Mouse (Mus musculus) stomach, embryonic 16.5 days (tissue): ENCODE data around the gene Nelfb. TPM values are rescaled to one million over a fixed set of nuclear protein-coding genes. Genes with fewer than 3 reads are reported as not detected.
"Not testable (repeated sequence)": the region's sequence is repeated elsewhere in the genome, so short reads cannot be mapped to it uniquely, and the experiment has no call there.

Source experiments
- ATAC-seq: fragments of 200-750 bp; cut with Nextera tagmentation; 2 replicates; pipeline ENCODE4 v1.8.0; 2017; ENCODE audit warnings: moderate number of reproducible peaks, moderate TSS enrichment; ENCODE audit not compliant: insufficient read depth, low FRiP score
- H3K27ac ChIP-seq: fragments of 300-500 bp; sonication (generic); 2 replicates; pipeline ENCODE4 v1.5.1; 2014; ENCODE audit warnings: low read length
- H3K27me3 ChIP-seq: fragments of 300-500 bp; sonication (generic); 2 replicates; pipeline ENCODE4 v1.6.1; 2014; ENCODE audit warnings: low read length, control low read depth, mixed read lengths; ENCODE audit not compliant: control insufficient read depth, insufficient read depth
- H3K36me3 ChIP-seq: fragments of 300-500 bp; sonication (generic); 2 replicates; pipeline ENCODE4 v1.6.1; 2014; ENCODE audit warnings: low read length; ENCODE audit not compliant: control insufficient read depth, insufficient read depth
- H3K4me1 ChIP-seq: fragments of 300-500 bp; sonication (generic); 2 replicates; pipeline ENCODE4 v1.6.1; 2014; ENCODE audit warnings: low read length, control low read depth, mixed read lengths; ENCODE audit not compliant: control insufficient read depth, insufficient read depth
- H3K4me2 ChIP-seq: fragments of 300-500 bp; sonication (generic); 2 replicates; pipeline ENCODE4 v1.6.1; 2014; ENCODE audit warnings: low read depth, low read length, mixed read lengths
- H3K4me3 ChIP-seq: fragments of 300-500 bp; sonication (generic); replicated peaks from 2 replicates; pipeline ENCODE4 v1.5.1; 2014; ENCODE audit warnings: mild to moderate bottlenecking, low read length
- H3K9ac ChIP-seq: fragments of 300-500 bp; sonication (generic); 2 replicates; pipeline ENCODE4 v1.6.1; 2014; ENCODE audit warnings: low read length
- H3K9me3 ChIP-seq: fragments of 300-500 bp; sonication (generic); replicated peaks from 2 replicates; pipeline ENCODE4 v1.6.1; 2016; ENCODE audit warnings: low read length, control low read depth; ENCODE audit not compliant: control insufficient read depth
- WGBS: fragments of 180-500 bp; shearing (Covaris S2); extraction: QIAGEN DNeasy Blood & Tissue Kit; methylation state at CpG from one replicate; pipeline ENCODE4 v1.1.7; 2014; 5-methylcytosine and 5-hydroxymethylcytosine counted together
- polyA plus RNA-seq: library from polyadenylated mRNA; unstranded; fragments of >200 nt; fragmentation: Nextera tagmentation; extraction: Ambion mirVana; gene quantifications from 2 replicates; pipeline ENCODE4 v1.2.1, GENCODE M21; 2015

Gene Nelfb
- 102 and 109 TPM in 2 replicates for polyA plus RNA-seq

DNA sequence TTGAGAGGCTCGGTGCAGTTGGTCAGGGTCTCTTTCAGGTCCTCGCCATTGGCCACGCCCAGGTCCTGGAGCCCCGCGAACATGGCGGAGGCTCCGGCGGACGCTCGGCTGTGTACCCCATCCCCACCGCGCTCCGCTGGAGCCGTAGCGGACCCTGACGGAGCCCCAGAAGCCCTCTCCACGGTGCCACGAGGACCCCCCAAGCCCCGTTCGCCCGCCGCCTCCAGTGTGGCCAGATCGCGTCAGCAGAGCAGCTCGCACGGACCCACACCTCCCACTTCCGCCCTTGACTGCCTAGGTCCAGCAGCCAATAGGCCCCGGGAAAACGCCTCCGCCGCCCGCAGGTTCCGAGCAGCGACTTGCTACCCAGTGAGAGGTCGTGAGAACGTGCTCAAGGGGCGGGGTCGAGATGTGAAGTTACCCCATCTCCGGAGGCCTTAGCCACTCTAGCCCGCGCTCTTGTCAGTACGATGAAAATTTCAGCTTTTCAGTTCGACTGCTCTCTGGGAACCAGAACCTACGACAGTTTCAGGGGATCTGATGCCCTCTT lies at the start of gene Nelfb:
Gene Nelfb (minus strand): TSS at position 369 of the 550 bp plus-strand sequence.
- H3K27me3 ChIP-seq: no peaks in the 10 kb centered on the region
- peak within 1 kb of the TSS; percentile 89 for H3K4me2 ChIP-seq
- 0 out of 2 replicates have a peak, but pooled peaks cover 4% of the 10 kb centered on the region for H3K36me3 ChIP-seq
- H3K4me3 ChIP-seq: peak within 1 kb of the TSS; percentile 92
- peak; percentile 91 for ATAC-seq
- H3K27ac ChIP-seq: peak within 1 kb of the TSS; percentile 81
- H3K9me3 ChIP-seq: no peaks in the 10 kb centered on the region
- peak within 1 kb of the TSS; percentile 97 for H3K9ac ChIP-seq
- peaks cover 17% of the 10 kb centered on the region for H3K4me1 ChIP-seq
- WGBS: under 1% methylated on average over 44 of the region's 44 CpGs

DNA sequence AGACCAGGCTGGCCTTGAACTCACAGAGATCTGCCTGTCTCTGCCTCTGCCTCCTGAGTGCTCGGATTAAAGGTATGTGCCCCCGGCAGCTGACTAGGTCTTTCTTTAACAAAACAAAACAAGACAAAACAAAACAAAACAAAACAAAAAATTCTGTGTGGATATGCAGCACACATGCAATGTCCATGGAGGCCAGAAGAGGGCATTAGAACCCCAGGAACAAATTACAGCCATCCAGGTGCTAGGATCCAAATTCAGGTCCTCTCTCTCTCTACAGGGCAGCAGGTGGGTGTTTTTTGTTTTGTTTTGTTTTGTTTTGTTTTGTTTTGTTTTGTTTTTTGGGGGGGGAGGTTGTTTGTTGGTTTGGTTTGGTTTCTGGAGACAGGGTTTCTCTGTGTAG lies 47.6 kb upstream of the Nelfb start:
- Histone ChIP-seq H3K4me2 (no peak overlapping the region), H3K9me3 (no peaks in the 10 kb centered on the region), H3K27me3 (peaks cover 2% of the 10 kb centered on the region; the same call in 1 of the 2 replicates), H3K9ac (no peak overlapping the region), H3K4me3 (no peak overlapping the region), H3K36me3 (no peaks in the 10 kb centered on the region), H3K4me1 (peaks cover 21% of the 10 kb centered on the region), H3K27ac (no peak overlapping the region)
- 58% methylated on average over 2 of the region's 2 CpGs for WGBS
- ATAC-seq: no peak

- not testable (repeated sequence) for H3K27ac ChIP-seq, ATAC-seq, H3K4me2 ChIP-seq, H3K4me3 ChIP-seq, H3K9ac ChIP-seq, H3K27me3 ChIP-seq, H3K36me3 ChIP-seq, H3K9me3 ChIP-seq
- 89% methylated on average over 5 of the region's 5 CpGs for WGBS
- H3K4me1 ChIP-seq: peaks cover 14% of the 10 kb centered on the region
These were observed 46.0 kb upstream of the Nelfb start for GRCm38 (mm10) chr2:25257250-25257649.

GRCm38 (mm10) chr2:25256443-25257109 lies 45.3 kb upstream of the Nelfb start:
- not testable (repeated sequence) for H3K36me3 ChIP-seq, ATAC-seq, H3K27ac ChIP-seq, H3K27me3 ChIP-seq, H3K9me3 ChIP-seq
- peak overlapping the region; percentile 85 for H3K4me3 ChIP-seq
- peak overlapping the region; percentile 81 for H3K4me2 ChIP-seq
- H3K4me1 ChIP-seq: peaks cover 14% of the 10 kb centered on the region
- 56% methylated on average over 12 of the region's 12 CpGs for WGBS
- H3K9ac ChIP-seq: peak overlapping the region; percentile 84; the same call in 1 of the 2 replicates

- Histone ChIP-seq H3K4me1 (peaks cover 14% of the 10 kb centered on the region), H3K27ac (peak within 1 kb of the TSS; percentile 48), H3K4me2 (peak within 1 kb of the TSS; percentile 91), H3K27me3 (no peaks in the 10 kb centered on the region), H3K36me3 (no peaks in the 10 kb centered on the region), H3K9me3 (no peaks in the 10 kb centered on the region), H3K9ac (peak within 1 kb of the TSS; percentile 84), H3K4me3 (peak within 1 kb of the TSS; percentile 85)
- WGBS: under 1% methylated on average over 39 of the region's 39 CpGs
- peak; percentile 81 for ATAC-seq
These were observed 44.0 kb upstream of the Nelfb start, which contains the start of gene Tmem203 for GRCm38 (mm10) chr2:25255284-25255779. Tmem203 (plus strand) TSS chr2:25255439.

- H3K27ac ChIP-seq: no peak overlapping the region
- peaks cover 14% of the 10 kb centered on the region for H3K4me1 ChIP-seq
- H3K36me3 ChIP-seq: peaks cover 11% of the 10 kb centered on the region
- H3K9me3 ChIP-seq: no peaks in the 10 kb centered on the region
- H3K27me3 ChIP-seq: no peaks in the 10 kb centered on the region
- whole genome bisulfite sequencing: 87% methylated on average over 1 of the region's 1 CpGs
- H3K9ac ChIP-seq: no peak overlapping the region
- H3K4me2 ChIP-seq: no peak overlapping the region
- ATAC-seq: no peak
- no peak overlapping the region for H3K4me3 ChIP-seq
These were observed 41.0 kb upstream of the Nelfb start for GRCm38 (mm10) chr2:25252331-25252730.

- Histone ChIP-seq H3K9me3 (no peaks in the 10 kb centered on the region), H3K9ac (peak within 1 kb of the TSS; percentile 28; the same call in 1 of the 2 replicates), H3K4me2 (peak within 1 kb of the TSS; percentile 23), H3K4me3 (peak within 1 kb of the TSS; percentile 12; the same call in 1 of the 2 replicates), H3K4me1 (peaks cover 16% of the 10 kb centered on the region), H3K27ac (peak within 1 kb of the TSS; percentile 82), H3K36me3 (peaks cover 16% of the 10 kb centered on the region), H3K27me3 (peaks cover 14% of the 10 kb centered on the region)
- peak; percentile 68; the same call in 1 of the 2 replicates for ATAC-seq
- 78% methylated on average over 10 of the region's 10 CpGs for WGBS
These were observed 35.1 kb upstream of the Nelfb start, which contains the start of gene AL732309.1 for GRCm38 (mm10) chr2:25246183-25247072. AL732309.1 (minus strand) TSS chr2:25246863.

GRCm38 (mm10) chr2:25244144-25244543 lies 32.9 kb upstream of the Nelfb start:
- no peak overlapping the region for H3K9ac ChIP-seq
- H3K4me1 ChIP-seq: peaks cover 30% of the 10 kb centered on the region
- no peak overlapping the region for H3K4me3 ChIP-seq
- H3K36me3 ChIP-seq: peaks cover 11% of the 10 kb centered on the region; the same call in 1 of the 2 replicates
- no peak for ATAC-seq
- H3K27ac ChIP-seq: no peak overlapping the region
- no peaks in the 10 kb centered on the region for H3K9me3 ChIP-seq
- H3K27me3 ChIP-seq: peaks cover 15% of the 10 kb centered on the region
- no peak overlapping the region for H3K4me2 ChIP-seq
- 84% methylated on average over 4 of the region's 4 CpGs for WGBS
